Mouse (Mus musculus) lung, embryonic 16.5 days (tissue): ENCODE results near the gene Vmn2r97. TPM values are rescaled to one million over a fixed set of nuclear protein-coding genes. Genes with fewer than 3 reads are reported as not detected.
"Not testable (repeated sequence)": the region's sequence is repeated elsewhere in the genome, so short reads cannot be mapped to it uniquely, and the experiment has no call there.

Source experiments
- ATAC-seq: fragments of 200-750 bp; cut with Nextera tagmentation; 2 replicates; pipeline ENCODE4 v1.8.0; 2017; ENCODE audit warnings: low read depth, mild to moderate bottlenecking, moderate library complexity
- H3K27ac ChIP-seq: fragments of 300-500 bp; sonication (generic); 2 replicates; pipeline ENCODE4 v1.5.1; 2014; ENCODE audit warnings: mild to moderate bottlenecking, control low read depth, low read length
- H3K27me3 ChIP-seq: fragments of 300-500 bp; sonication (generic); 2 replicates; pipeline ENCODE4 v1.6.1; 2014; ENCODE audit warnings: low read depth, low read length, mixed read lengths; ENCODE audit not compliant: control insufficient read depth, insufficient read depth
- H3K36me3 ChIP-seq: fragments of 300-500 bp; sonication (generic); 2 replicates; pipeline ENCODE4 v1.6.1; 2014; ENCODE audit warnings: low read length; ENCODE audit not compliant: control insufficient read depth, insufficient read depth
- H3K4me1 ChIP-seq: fragments of 300-500 bp; sonication (generic); replicated peaks from 2 replicates; pipeline ENCODE4 v1.6.1; 2014; ENCODE audit warnings: low read length, mixed read lengths; ENCODE audit not compliant: control insufficient read depth, insufficient read depth
- H3K4me2 ChIP-seq: fragments of 300-500 bp; sonication (generic); 2 replicates; pipeline ENCODE4 v1.6.1; 2014; ENCODE audit warnings: low read depth, low read length, control low read depth
- H3K4me3 ChIP-seq: fragments of 300-500 bp; sonication (generic); 2 replicates; pipeline ENCODE4 v1.5.1; 2014; ENCODE audit warnings: mild to moderate bottlenecking, low read length, control low read depth
- H3K9ac ChIP-seq: fragments of 300-500 bp; sonication (generic); 2 replicates; pipeline ENCODE4 v1.6.1; 2014; ENCODE audit warnings: low read length, control low read depth
- H3K9me3 ChIP-seq: fragments of 300-500 bp; sonication (generic); 2 replicates; pipeline ENCODE4 v1.6.1; 2016; ENCODE audit warnings: low read length; ENCODE audit not compliant: control insufficient read depth
- WGBS: fragments of 180-500 bp; shearing (Covaris S2); extraction: QIAGEN DNeasy Blood & Tissue Kit; methylation state at CpG from one replicate; pipeline ENCODE4 v1.1.7; 2014; 5-methylcytosine and 5-hydroxymethylcytosine counted together
- polyA plus RNA-seq: library from polyadenylated mRNA; unstranded; fragments of >200 nt; fragmentation: Nextera tagmentation; extraction: Ambion mirVana; gene quantifications from 2 replicates; pipeline ENCODE4 v1.2.1, GENCODE M21; 2015

Gene Vmn2r97
- not detected in 2 replicates for polyA plus RNA-seq

- not testable (repeated sequence) for H3K4me1 ChIP-seq, H3K27ac ChIP-seq, H3K27me3 ChIP-seq, H3K4me3 ChIP-seq, H3K9me3 ChIP-seq, H3K9ac ChIP-seq, H3K36me3 ChIP-seq, ATAC-seq, H3K4me2 ChIP-seq
- 69% methylated on average over 2 of the region's 2 CpGs for WGBS
Measured at GRCm38 (mm10) chr17:18914000-18914399, at the start of gene Vmn2r97. Gene Vmn2r97 (plus strand): TSS chr17:18914300.

DNA sequence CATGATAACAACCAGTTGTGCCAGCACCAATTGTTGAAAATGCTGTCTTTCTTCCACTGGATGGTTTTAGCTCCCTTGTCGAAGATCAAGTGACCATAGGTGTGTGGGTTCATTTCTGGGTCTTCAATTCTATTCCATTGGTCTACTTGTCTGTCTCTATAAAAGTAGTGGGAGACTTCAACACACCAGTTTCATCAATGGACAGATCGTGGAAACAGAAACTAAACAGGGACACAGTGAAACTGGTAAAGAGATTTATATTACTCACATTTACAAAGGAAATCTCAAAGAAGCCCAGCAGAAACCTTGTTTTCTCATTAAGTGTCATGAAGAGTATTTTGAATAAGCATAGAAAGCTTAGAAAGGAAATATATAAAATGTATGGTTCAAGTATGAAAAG, 31.7 kb upstream of the Vmn2r97 start:
- not testable (repeated sequence) for H3K36me3 ChIP-seq, H3K27me3 ChIP-seq, ATAC-seq, H3K27ac ChIP-seq, H3K4me1 ChIP-seq, H3K4me3 ChIP-seq, H3K9me3 ChIP-seq, H3K9ac ChIP-seq, H3K4me2 ChIP-seq
- 83% methylated on average over 1 of the region's 2 CpGs for WGBS

- ATAC-seq = no peak
- 77% methylated on average over 6 of the region's 6 CpGs for WGBS
- H3K27me3 ChIP-seq = no peaks in the 10 kb centered on the region
Measured at GRCm38 (mm10) chr17:18889745-18890329, 24.3 kb upstream of the Vmn2r97 start.

GRCm38 (mm10) chr17:18957800-18958199, 43.7 kb downstream of the Vmn2r97 start:
- 70% methylated on average over 1 of the region's 1 CpGs for WGBS
- not testable (repeated sequence) for H3K9me3 ChIP-seq, H3K4me1 ChIP-seq, H3K36me3 ChIP-seq, ATAC-seq, H3K4me3 ChIP-seq, H3K4me2 ChIP-seq, H3K27me3 ChIP-seq, H3K27ac ChIP-seq, H3K9ac ChIP-seq

More at GRCm38 (mm10) chr17:18889745-18890329, 24.3 kb upstream of the Vmn2r97 start:
- no peak overlapping the region for H3K9ac ChIP-seq
- H3K4me3 ChIP-seq = no peak overlapping the region
- H3K9me3 ChIP-seq = no peaks in the 10 kb centered on the region
- no peaks in the 10 kb centered on the region for H3K36me3 ChIP-seq
- H3K4me2 ChIP-seq = no peak overlapping the region
- H3K4me1 ChIP-seq = no peaks in the 10 kb centered on the region
- no peak overlapping the region for H3K27ac ChIP-seq

GRCm38 (mm10) chr17:18968371-18969275, 54.5 kb downstream of the Vmn2r97 start:
- no peak overlapping the region for H3K4me3 ChIP-seq
- no peaks in the 10 kb centered on the region for H3K4me1 ChIP-seq
- no peak overlapping the region for H3K27ac ChIP-seq
- ATAC-seq = no peak
- WGBS = 86% methylated on average over 29 of the region's 29 CpGs
- no peaks in the 10 kb centered on the region for H3K27me3 ChIP-seq
- no peak overlapping the region for H3K9ac ChIP-seq
- H3K9me3 ChIP-seq = peaks cover 6% of the 10 kb centered on the region; the same call in 1 of the 2 replicates
- no peak overlapping the region for H3K4me2 ChIP-seq
- no peaks in the 10 kb centered on the region for H3K36me3 ChIP-seq

Other genes with a start within 250 kb of the Vmn2r97 start
- gene Vmn2r98, start 139.2 kb downstream of the Vmn2r97 start, polyA plus RNA-seq = not detected in 2 replicates